Mouse (Mus musculus) liver, embryonic 14.5 days (tissue): ENCODE measurements at regions not wholly inside any gene's neighbourhood (a gene's known extent, or its start where the extent isn't known, plus 50 kb on each side); places are given as distances from the start of the nearest gene placed in this dataset.
A peak's percentile ranks its signal among the peaks of the same experiment; 100 is the strongest.

Experiments used
- ATAC-seq: fragments of 200-750 bp; cut with Nextera tagmentation; 2 replicates; pipeline ENCODE4 v1.8.0; 2017; ENCODE audit warnings: moderate number of reproducible peaks, mild to moderate bottlenecking, moderate library complexity; ENCODE audit not compliant: insufficient read depth
- DNase-seq, 3 experiments: peaks; one replicate each; pipeline ENCODE4 v3.0.0-alpha.2; 2012 to 2013; ENCODE audit warnings: low read depth in 3 of 3, low spot score in 3 of 3
- H3K27ac ChIP-seq: fragments of 300-500 bp; sonication (generic); 2 replicates; pipeline ENCODE4 v1.5.1; 2014; ENCODE audit warnings: moderate library complexity, mild to moderate bottlenecking, control low read depth, inconsistent platforms
- H3K27me3 ChIP-seq: fragments of 300-500 bp; sonication (generic); 2 replicates; pipeline ENCODE4 v1.6.1; 2014; ENCODE audit warnings: mild to moderate bottlenecking, low read length, moderate library complexity; ENCODE audit not compliant: control insufficient read depth, insufficient read depth
- H3K36me3 ChIP-seq: fragments of 300-500 bp; sonication (generic); replicated peaks from 2 replicates; pipeline ENCODE4 v1.6.1; 2014; ENCODE audit warnings: low read depth; ENCODE audit not compliant: control insufficient read depth, insufficient read depth
- H3K4me1 ChIP-seq, 2 experiments: fragments of 200-500 bp in 1 of 2; fragments of 300-500 bp in 1 of 2; sonication (generic) in 1 of 2; replicated peaks; 2 replicates each; pipeline ENCODE4 v1.6.1; 2012 to 2014; ENCODE audit warnings: antibody characterized with exemption in 1 of 2, inconsistent platforms in 1 of 2, low read length in 1 of 2; ENCODE audit not compliant: control insufficient read depth in 2 of 2, insufficient read depth in 2 of 2
- H3K4me2 ChIP-seq: fragments of 300-500 bp; sonication (generic); 2 replicates; pipeline ENCODE4 v1.6.1; 2014; ENCODE audit warnings: low read depth, mild to moderate bottlenecking, control low read depth, moderate library complexity
- H3K4me3 ChIP-seq, 2 experiments: fragments of 200-500 bp in 1 of 2; fragments of 300-500 bp in 1 of 2; sonication (generic) in 1 of 2; 2 replicates each; pipeline ENCODE4 v1.5.1; 2012 to 2014; ENCODE audit warnings: low read depth in 2 of 2, low read length in 2 of 2, mild to moderate bottlenecking in 2 of 2, control low read depth in 1 of 2, inconsistent platforms in 1 of 2, moderate library complexity in 1 of 2; ENCODE audit not compliant: insufficient read depth in 1 of 2
- H3K9ac ChIP-seq: fragments of 300-500 bp; sonication (generic); replicated peaks from 2 replicates; pipeline ENCODE4 v1.6.1; 2014; ENCODE audit warnings: mild to moderate bottlenecking, control low read depth, moderate library complexity
- H3K9me3 ChIP-seq: fragments of 300-500 bp; sonication (generic); 2 replicates; pipeline ENCODE4 v1.6.1; 2016; ENCODE audit warnings: low read length, mixed read lengths; ENCODE audit not compliant: control insufficient read depth
- CTCF ChIP-seq: IDR thresholded peaks from 2 replicates; pipeline ENCODE4 v1.5.1; 2016; ENCODE audit warnings: antibody characterized with exemption, low read depth, control low read depth
- EP300 ChIP-seq: IDR thresholded peaks from 2 replicates; pipeline ENCODE4 v1.6.1; 2016; ENCODE audit warnings: antibody characterized with exemption, low read depth
- WGBS: fragments of 180-500 bp; shearing (Covaris S2); extraction: QIAGEN DNeasy Blood & Tissue Kit; methylation state at CpG from one replicate; pipeline ENCODE4 v1.1.7; 2014; ENCODE audit not compliant: insufficient replicate concordance; 5-methylcytosine and 5-hydroxymethylcytosine counted together

DNA sequence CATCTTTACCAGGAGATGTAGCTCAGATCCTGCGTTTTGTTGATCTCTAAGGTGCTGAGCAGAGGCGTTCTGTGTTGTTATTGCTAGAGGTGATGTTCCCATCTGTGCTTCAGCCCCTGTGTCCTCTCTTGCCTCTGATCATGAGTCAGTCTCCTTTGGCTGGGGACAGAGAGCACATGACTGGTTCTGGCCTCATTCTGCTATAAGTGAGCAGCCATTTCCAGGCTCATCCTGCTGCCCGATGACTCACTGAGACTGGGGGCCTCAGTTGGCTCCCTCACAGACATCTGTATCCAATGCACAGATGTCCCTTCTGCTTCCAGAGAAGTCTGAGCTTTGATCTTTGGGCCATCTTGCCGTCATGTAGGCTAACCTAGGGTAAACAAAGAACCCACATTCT is 194.9 kb upstream of the Gm21798 start:
- Histone ChIP-seq H3K9me3 (no peaks in the 10 kb centered on the region), H3K9ac (no peak overlapping the region), H3K4me2 (no peak overlapping the region), H3K36me3 (no peaks in the 10 kb centered on the region), H3K27me3 (no peaks in the 10 kb centered on the region), H3K27ac (no peak overlapping the region), H3K4me3 (no peak overlapping the region), H3K4me1 (no peaks in the 10 kb centered on the region)
- no peak for DNase-seq
- 60% methylated on average over 4 of the region's 4 CpGs for WGBS
- ATAC-seq: no peak
- no peak for TF ChIP-seq CTCF

DNA sequence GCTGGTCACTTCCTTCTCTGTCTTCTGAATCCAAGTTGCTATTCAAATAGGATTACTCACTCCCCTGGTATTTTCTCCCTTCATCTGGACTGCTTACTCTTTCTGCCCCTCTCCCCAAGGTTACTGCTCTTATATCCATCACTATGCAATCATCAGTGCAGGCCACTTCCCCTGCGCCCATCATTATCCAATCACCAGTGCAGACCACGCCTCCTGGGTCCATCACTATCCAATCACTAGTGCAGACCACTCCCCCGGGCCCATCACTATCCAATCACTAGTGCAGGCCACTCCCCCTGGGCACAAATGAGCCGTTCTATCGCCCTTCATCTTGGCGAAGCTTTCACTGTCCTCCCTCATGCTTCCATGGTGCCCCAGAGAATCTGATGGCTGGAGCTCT is 191.1 kb upstream of the Gm21798 start:
- Histone ChIP-seq H3K27ac (no peak overlapping the region), H3K9me3 (no peaks in the 10 kb centered on the region), H3K9ac (no peak overlapping the region), H3K36me3 (no peaks in the 10 kb centered on the region), H3K4me1 (no peaks in the 10 kb centered on the region), H3K4me2 (no peak overlapping the region), H3K4me3 (no peak overlapping the region), H3K27me3 (no peaks in the 10 kb centered on the region)
- TF ChIP-seq CTCF (no peak), EP300 (no peak)
- WGBS: 59% methylated on average over 6 of the region's 6 CpGs
- DNase-seq: no peak
- no peak for ATAC-seq

DNA sequence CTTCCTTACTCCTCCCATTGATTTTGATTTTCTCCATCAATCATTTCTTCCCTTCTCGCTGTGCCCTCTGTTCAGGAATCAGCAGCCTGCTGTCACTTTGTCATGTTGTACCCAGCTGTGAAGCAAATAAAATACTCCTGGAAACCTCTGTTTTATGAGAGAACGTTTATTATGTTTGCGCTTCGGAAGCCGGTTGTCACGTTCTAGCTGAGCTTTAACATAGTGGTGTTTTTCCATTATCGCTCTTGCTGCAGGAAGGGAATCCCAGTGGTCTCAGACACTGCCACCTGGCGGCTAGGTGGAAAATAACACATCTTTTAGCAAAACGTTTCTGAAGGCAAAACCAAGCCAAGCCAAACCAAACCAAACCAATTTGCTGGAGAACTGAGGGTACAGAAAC is 190.2 kb upstream of the Gm21798 start:
- Histone ChIP-seq H3K27ac (no peak overlapping the region), H3K27me3 (no peaks in the 10 kb centered on the region), H3K4me3 (no peak overlapping the region), H3K9ac (no peak overlapping the region), H3K9me3 (no peaks in the 10 kb centered on the region), H3K36me3 (no peaks in the 10 kb centered on the region), H3K4me2 (no peak overlapping the region), H3K4me1 (no peaks in the 10 kb centered on the region)
- ATAC-seq (no peak), DNase-seq (peak in 2 of 3 experiments; percentile 11 to 16)
- 20% methylated on average over 9 of the region's 9 CpGs for WGBS
- TF ChIP-seq CTCF (peak; percentile 76), EP300 (no peak)
